In the genomic region with DNA sequence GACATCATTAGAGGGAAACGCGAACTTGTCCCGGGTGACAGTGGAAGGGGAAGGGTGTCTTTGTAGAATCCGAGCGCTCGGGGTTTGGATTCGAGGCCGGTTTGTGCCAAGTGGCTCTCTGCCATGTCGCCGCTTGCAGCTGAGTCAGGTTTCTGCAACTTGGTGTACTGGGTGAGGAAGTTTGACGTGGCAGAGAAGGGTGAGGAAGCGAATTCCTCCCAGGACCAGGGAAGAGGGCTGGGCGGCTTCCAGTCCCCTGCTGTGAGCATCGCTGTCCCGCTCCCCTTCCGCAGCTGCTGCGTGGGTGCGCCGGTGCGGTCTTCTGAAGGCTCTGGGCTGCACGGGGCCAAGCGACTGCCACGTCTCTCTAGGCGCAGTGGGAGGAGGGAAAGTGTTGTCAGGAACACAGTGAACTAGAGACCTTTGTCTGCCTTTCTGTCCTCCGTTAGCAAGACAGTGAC, we compare ENCODE assay signal across 8 mouse cellular contexts. TPM values are rescaled to one million over a fixed set of nuclear protein-coding genes. Genes with fewer than 3 reads are reported as not detected.
A peak's percentile ranks its signal among the peaks of the same experiment; 100 is the strongest.
DNase-seq lines count a peak whose midpoint lies in the region; ATAC-seq lines count a peak whose summit lies in the region.

No protein-coding gene starts in this region.

- H3K27me3 ChIP-seq in embryonic facial prominence, embryonic 14.5 days (replicated peaks; ENCODE audit: control insufficient read depth, insufficient read depth, low read length): no peaks in the 10 kb centered on the region
- peaks cover 40% of the 10 kb centered on the region for H3K27me3 ChIP-seq in limb, embryonic 10.5 days (ENCODE audit: low read depth, poor library complexity, severe bottlenecking)
- H3K27me3 ChIP-seq in midbrain, embryonic 11.5 days (ENCODE audit: control insufficient read depth, insufficient read depth, low read length): peaks cover 10% of the 10 kb centered on the region; the same call in 1 of the 2 replicates

- peaks cover 4% of the 10 kb centered on the region; the same call in 1 of the 2 replicates for H3K4me1 ChIP-seq in embryonic facial prominence, embryonic 14.5 days (ENCODE audit: control insufficient read depth, insufficient read depth, low read length)
- peaks cover 12% of the 10 kb centered on the region; the same call in 1 of the 2 replicates for H3K4me1 ChIP-seq in limb, embryonic 10.5 days
- no peaks in the 10 kb centered on the region; the same call in 1 of the 2 replicates for H3K4me1 ChIP-seq in midbrain, embryonic 11.5 days (ENCODE audit: control insufficient read depth, insufficient read depth, low read length)

- peak overlapping the region; percentile 67 for H3K4me2 ChIP-seq in embryonic facial prominence, embryonic 14.5 days (ENCODE audit: low read depth, low read length)
- peak overlapping the region; percentile 91 for H3K4me2 ChIP-seq in midbrain, embryonic 11.5 days

- H3K9me3 ChIP-seq in embryonic facial prominence, embryonic 14.5 days (ENCODE audit: control insufficient read depth, low read length): no peaks in the 10 kb centered on the region
- no peaks in the 10 kb centered on the region for H3K9me3 ChIP-seq in limb, embryonic 10.5 days (replicated peaks)
- H3K9me3 ChIP-seq in midbrain, embryonic 11.5 days (ENCODE audit: control insufficient read depth, low read length): no peaks in the 10 kb centered on the region

- peak; percentile 67 to 72 for DNase-seq in urinary bladder, adult 18-20 months (ENCODE audit: low spot score in 2 of 2)
- DNase-seq in urinary bladder, postnatal 10 days (ENCODE audit: low spot score): no peak
- DNase-seq in embryonic facial prominence, embryonic 14.5 days (ENCODE audit: low spot score): peak; percentile 75
- peak; percentile 89 to 90 for DNase-seq in heart, adult 18-20 months
- peak; percentile 80 for DNase-seq in kidney, adult 18-20 months
- peak; percentile 69 for DNase-seq in limb, embryonic 10.5 days (ENCODE audit: low spot score)
- peak; percentile 95 for DNase-seq in midbrain, embryonic 11.5 days (ENCODE audit: low spot score, missing footprints)
- peak; percentile 16 to 23 for DNase-seq in spleen, postnatal 36 days (ENCODE audit: low spot score in 2 of 2)

- H3K4me3 ChIP-seq in embryonic facial prominence, embryonic 14.5 days (ENCODE audit: low read depth, low read length): peak overlapping the region; percentile 77
- peak overlapping the region; percentile 86 for H3K4me3 ChIP-seq in limb, embryonic 10.5 days
- H3K4me3 ChIP-seq in midbrain, embryonic 11.5 days (ENCODE audit: low read depth, low read length): peak overlapping the region; percentile 61

- under 1% methylated on average over 25 of the region's 25 CpGs for WGBS in embryonic facial prominence, embryonic 14.5 days
- 1% methylated on average over 25 of the region's 25 CpGs for WGBS in limb, embryonic 10.5 days
- WGBS in midbrain, embryonic 11.5 days: under 1% methylated on average over 25 of the region's 25 CpGs

- peak overlapping the region; percentile 88 for H3K27ac ChIP-seq in embryonic facial prominence, embryonic 14.5 days (replicated peaks; ENCODE audit: low read depth, low read length)
- H3K27ac ChIP-seq in limb, embryonic 10.5 days: peak overlapping the region; percentile 81
- H3K27ac ChIP-seq in midbrain, embryonic 11.5 days (ENCODE audit: low read depth, low read length): no peak overlapping the region

- H3K36me3 ChIP-seq in embryonic facial prominence, embryonic 14.5 days (ENCODE audit: control insufficient read depth, insufficient read depth, low read length): peaks cover 34% of the 10 kb centered on the region
- peaks cover 3% of the 10 kb centered on the region; the same call in 1 of the 2 replicates for H3K36me3 ChIP-seq in limb, embryonic 10.5 days
- H3K36me3 ChIP-seq in midbrain, embryonic 11.5 days (ENCODE audit: control insufficient read depth, insufficient read depth, low read length): no peaks in the 10 kb centered on the region

- peak overlapping the region; percentile 86 for H3K9ac ChIP-seq in embryonic facial prominence, embryonic 14.5 days (ENCODE audit: low read depth, low read length)
- H3K9ac ChIP-seq in midbrain, embryonic 11.5 days (ENCODE audit: low read length): peak overlapping the region; percentile 49

- ATAC-seq in embryonic facial prominence, embryonic 14.5 days (ENCODE audit: low read depth): peak; percentile 55
- peak; percentile 60 for ATAC-seq in midbrain, embryonic 11.5 days (ENCODE audit: low FRiP score)

RNA-seq across cellular contexts. Expression of a gene that starts 0.5 kb away (rescaled TPM):
- polyA plus RNA-seq in embryonic facial prominence, embryonic 14.5 days (2014; fragmentation: Nextera tagmentation; extraction: Ambion mirVana): 125 and 128 TPM in 2 replicates
- 10 to 100 TPM; 26.5 to 34.2 TPM for total RNA-seq in heart, adult 18-20 months (2021)
- polyA plus RNA-seq in limb, embryonic 10.5 days (2016; fragmentation: Nextera tagmentation; extraction: Ambion mirVana): 12.5 and 19.4 TPM in 2 replicates
- 21.5 and 25.7 TPM in 2 replicates for polyA plus RNA-seq in midbrain, embryonic 11.5 days (2014; fragmentation: Nextera tagmentation; extraction: Ambion mirVana)

RNA-seq across cellular contexts. Expression of a gene that starts 31.8 kb away (rescaled TPM):
- 9.7 and 12.8 TPM in 2 replicates for polyA plus RNA-seq in embryonic facial prominence, embryonic 14.5 days (2014; fragmentation: Nextera tagmentation; extraction: Ambion mirVana)
- 10 to 100 TPM; 73.4 to 88.1 TPM for total RNA-seq in heart, adult 18-20 months (2021)
- polyA plus RNA-seq in limb, embryonic 10.5 days (2016; fragmentation: Nextera tagmentation; extraction: Ambion mirVana): 0.87 and 2.7 TPM in 2 replicates
- polyA plus RNA-seq in midbrain, embryonic 11.5 days (2014; fragmentation: Nextera tagmentation; extraction: Ambion mirVana): 4.8 and 5.2 TPM in 2 replicates
